Mouse (Mus musculus): ENCODE measurements around the gene Arhgap9. TPM values are rescaled to one million over a fixed set of nuclear protein-coding genes. Genes with fewer than 3 reads are reported as not detected.

Gene Arhgap9
- polyA plus RNA-seq, 1 experiment from 2014 or later = 2.6 TPM

DNA sequence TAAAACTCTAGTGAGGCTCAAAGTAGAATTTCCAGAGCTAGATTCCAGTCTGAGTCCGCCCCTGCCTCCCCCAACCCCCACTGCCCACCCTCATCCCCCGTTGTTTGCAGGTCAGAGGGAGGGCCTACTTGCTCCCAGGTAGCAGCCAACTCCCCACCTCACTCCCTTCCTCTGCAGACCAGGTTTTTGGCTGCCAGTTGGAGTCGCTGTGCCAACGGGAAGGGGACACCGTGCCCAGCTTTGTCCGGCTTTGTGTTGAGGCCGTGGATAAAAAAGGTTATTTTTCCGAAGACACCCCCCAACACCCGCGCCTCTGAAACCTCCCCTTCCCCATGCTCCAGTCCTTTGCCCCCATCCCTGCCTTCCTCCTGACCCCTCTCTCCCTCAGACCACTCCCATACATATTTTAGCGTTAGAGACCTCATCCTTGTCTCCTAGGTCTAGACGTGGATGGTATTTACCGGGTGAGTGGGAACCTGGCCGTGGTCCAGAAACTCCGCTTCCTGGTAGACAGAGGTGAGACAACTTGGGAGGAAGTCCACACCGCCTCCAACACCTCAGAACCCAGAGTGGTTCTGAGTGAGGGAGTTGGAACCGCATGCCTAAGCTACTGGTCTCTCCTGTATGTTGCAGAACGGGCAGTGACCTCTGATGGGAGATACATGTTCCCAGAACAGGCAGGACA is 5.8 kb downstream of the Arhgap9 start:
- 56% methylated on average over 18 of the region's 18 CpGs for WGBS
- Histone ChIP-seq H3K36me3 (ENCODE audit: insufficient read depth, low read length) (peaks cover 18% of the 10 kb centered on the region; the same call in 1 of the 2 replicates), H3K4me3 (ENCODE audit: low read length) (no peak overlapping the region), H3K27me3 (ENCODE audit: insufficient read depth, low read length) (peaks cover 52% of the 10 kb centered on the region), H3K4me1 (ENCODE audit: insufficient read depth, low read length) (peaks cover 17% of the 10 kb centered on the region), H3K27ac (ENCODE audit: low read length) (no peak overlapping the region), H3K9me3 (ENCODE audit: low read length) (0 out of 2 replicates have a peak, but pooled peaks cover 4% of the 10 kb centered on the region), H3K4me2 (replicated peaks; ENCODE audit: low read depth, low read length) (no peak overlapping the region), H3K9ac (replicated peaks; ENCODE audit: low read length) (no peak overlapping the region)
- ATAC-seq (ENCODE audit: low FRiP score, low TSS enrichment) = no peak

DNA sequence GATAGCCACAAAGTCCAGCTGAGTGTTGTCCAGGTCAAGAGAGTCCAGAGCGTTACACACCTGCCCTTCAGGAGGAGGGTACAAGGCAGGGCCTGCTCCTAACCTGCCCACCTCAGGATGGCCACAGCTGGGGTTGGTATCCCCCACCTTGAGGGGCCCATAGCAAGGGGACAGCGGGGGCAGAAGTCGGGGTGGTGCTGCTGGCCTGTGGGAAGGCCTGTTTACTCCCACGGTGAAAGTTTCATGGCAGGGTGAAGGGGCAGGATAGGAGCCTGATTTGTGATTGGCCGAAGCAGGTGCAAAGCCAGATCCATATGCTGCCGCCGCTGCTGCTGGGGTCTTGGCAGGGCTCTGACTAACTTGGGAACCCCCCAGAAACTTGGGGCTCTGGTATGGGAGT is 8.4 kb downstream of the Arhgap9 start:
- Histone ChIP-seq H3K27ac (ENCODE audit: low read length) (no peak overlapping the region), H3K9me3 (ENCODE audit: low read length) (0 out of 2 replicates have a peak, but pooled peaks cover 4% of the 10 kb centered on the region), H3K9ac (replicated peaks; ENCODE audit: low read length) (no peak overlapping the region), H3K27me3 (ENCODE audit: insufficient read depth, low read length) (peaks cover 40% of the 10 kb centered on the region), H3K4me3 (ENCODE audit: low read length) (no peak overlapping the region), H3K4me2 (replicated peaks; ENCODE audit: low read depth, low read length) (no peak overlapping the region), H3K36me3 (ENCODE audit: insufficient read depth, low read length) (peaks cover 23% of the 10 kb centered on the region; the same call in 1 of the 2 replicates), H3K4me1 (ENCODE audit: insufficient read depth, low read length) (peaks cover 17% of the 10 kb centered on the region)
- ATAC-seq (ENCODE audit: low FRiP score, low TSS enrichment) = no peak
- 73% methylated on average over 7 of the region's 7 CpGs for WGBS

GRCm38 (mm10) chr10:127332211-127332874 is 10.6 kb downstream of the Arhgap9 start:
- WGBS = 35% methylated on average over 29 of the region's 31 CpGs
- ATAC-seq (ENCODE audit: low FRiP score, low TSS enrichment) = no peak
- Histone ChIP-seq H3K9me3 (ENCODE audit: low read length) (no peaks in the 10 kb centered on the region), H3K27me3 (ENCODE audit: insufficient read depth, low read length) (peaks cover 19% of the 10 kb centered on the region), H3K4me3 (ENCODE audit: low read length) (peak overlapping the region; percentile 12), H3K4me2 (replicated peaks; ENCODE audit: low read depth, low read length) (peak overlapping the region; percentile 17), H3K36me3 (ENCODE audit: insufficient read depth, low read length) (peaks cover 37% of the 10 kb centered on the region), H3K9ac (replicated peaks; ENCODE audit: low read length) (no peak overlapping the region), H3K27ac (ENCODE audit: low read length) (no peak overlapping the region), H3K4me1 (ENCODE audit: insufficient read depth, low read length) (no peaks in the 10 kb centered on the region)

GRCm38 (mm10) chr10:127333152-127333551 is 11.4 kb downstream of the Arhgap9 start:
- 72% methylated on average over 5 of the region's 5 CpGs for WGBS
- H3K9ac ChIP-seq (replicated peaks; ENCODE audit: low read length) = no peak overlapping the region
- H3K9me3 ChIP-seq (ENCODE audit: low read length) = no peaks in the 10 kb centered on the region
- H3K4me2 ChIP-seq (replicated peaks; ENCODE audit: low read depth, low read length) = no peak overlapping the region
- no peak overlapping the region for H3K4me3 ChIP-seq (ENCODE audit: low read length)
- peaks cover 37% of the 10 kb centered on the region for H3K36me3 ChIP-seq (ENCODE audit: insufficient read depth, low read length)
- H3K27ac ChIP-seq (ENCODE audit: low read length) = no peak overlapping the region
- no peaks in the 10 kb centered on the region for H3K4me1 ChIP-seq (ENCODE audit: insufficient read depth, low read length)
- no peak for ATAC-seq (ENCODE audit: low FRiP score, low TSS enrichment)
- H3K27me3 ChIP-seq (ENCODE audit: insufficient read depth, low read length) = peaks cover 11% of the 10 kb centered on the region

- H3K4me3 ChIP-seq (ENCODE audit: low read length) = no peak overlapping the region
- WGBS = 68% methylated on average over 1 of the region's 1 CpGs
- H3K4me1 ChIP-seq (ENCODE audit: insufficient read depth, low read length) = peaks cover 10% of the 10 kb centered on the region
- H3K9me3 ChIP-seq (ENCODE audit: low read length) = no peaks in the 10 kb centered on the region
- no peak for ATAC-seq (ENCODE audit: low FRiP score, low TSS enrichment)
- no peak overlapping the region for H3K27ac ChIP-seq (ENCODE audit: low read length)
- peaks cover 35% of the 10 kb centered on the region for H3K36me3 ChIP-seq (ENCODE audit: insufficient read depth, low read length)
- no peak overlapping the region for H3K4me2 ChIP-seq (replicated peaks; ENCODE audit: low read depth, low read length)
- no peaks in the 10 kb centered on the region; the same call in 1 of the 2 replicates for H3K27me3 ChIP-seq (ENCODE audit: insufficient read depth, low read length)
- H3K9ac ChIP-seq (replicated peaks; ENCODE audit: low read length) = no peak overlapping the region
Observed at GRCm38 (mm10) chr10:127335271-127335670, 13.5 kb downstream of the Arhgap9 start.

DNA sequence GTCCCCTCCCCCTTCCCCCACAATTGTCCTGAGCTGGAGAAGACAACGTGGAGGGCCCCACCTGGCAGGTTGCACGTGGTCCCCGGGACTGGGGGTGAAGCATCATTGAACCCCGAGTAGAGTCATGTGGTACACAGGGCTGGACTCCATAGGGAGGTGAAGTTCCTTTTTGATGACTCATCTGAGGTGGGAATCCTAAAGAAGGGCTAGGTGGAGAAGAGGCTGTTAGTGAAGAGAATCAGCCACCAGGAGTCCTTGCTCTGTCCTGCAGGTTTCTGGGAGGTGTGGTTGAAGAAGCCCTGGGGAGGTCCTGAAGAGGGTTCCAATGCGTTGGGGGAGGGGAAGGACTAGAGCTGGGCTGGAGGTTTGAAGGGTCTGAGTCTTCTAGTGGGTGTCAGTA is 15.2 kb downstream of the Arhgap9 start:
- 63% methylated on average over 5 of the region's 5 CpGs for WGBS
- ATAC-seq (ENCODE audit: low FRiP score, low TSS enrichment) = no peak
- Histone ChIP-seq H3K36me3 (ENCODE audit: insufficient read depth, low read length) (peaks cover 24% of the 10 kb centered on the region), H3K27ac (ENCODE audit: low read length) (no peak overlapping the region), H3K9me3 (ENCODE audit: low read length) (no peaks in the 10 kb centered on the region), H3K27me3 (ENCODE audit: insufficient read depth, low read length) (no peaks in the 10 kb centered on the region; the same call in 1 of the 2 replicates), H3K4me1 (ENCODE audit: insufficient read depth, low read length) (peaks cover 19% of the 10 kb centered on the region), H3K9ac (replicated peaks; ENCODE audit: low read length) (no peak overlapping the region), H3K4me3 (ENCODE audit: low read length) (no peak overlapping the region), H3K4me2 (replicated peaks; ENCODE audit: low read depth, low read length) (no peak overlapping the region)

- H3K4me2 ChIP-seq (replicated peaks; ENCODE audit: low read depth, low read length) = no peak overlapping the region
- no peak overlapping the region for H3K4me3 ChIP-seq (ENCODE audit: low read length)
- 85% methylated on average over 6 of the region's 6 CpGs for whole genome bisulfite sequencing
- no peak overlapping the region for H3K27ac ChIP-seq (ENCODE audit: low read length)
- no peak overlapping the region for H3K9ac ChIP-seq (replicated peaks; ENCODE audit: low read length)
- peaks cover 19% of the 10 kb centered on the region for H3K36me3 ChIP-seq (ENCODE audit: insufficient read depth, low read length)
- peaks cover 26% of the 10 kb centered on the region for H3K4me1 ChIP-seq (ENCODE audit: insufficient read depth, low read length)
- ATAC-seq (ENCODE audit: low FRiP score, low TSS enrichment) = no peak
- H3K9me3 ChIP-seq (ENCODE audit: low read length) = no peaks in the 10 kb centered on the region
- H3K27me3 ChIP-seq (ENCODE audit: insufficient read depth, low read length) = no peaks in the 10 kb centered on the region; the same call in 1 of the 2 replicates
Observed at GRCm38 (mm10) chr10:127337536-127338099, 15.9 kb downstream of the Arhgap9 start.

DNA sequence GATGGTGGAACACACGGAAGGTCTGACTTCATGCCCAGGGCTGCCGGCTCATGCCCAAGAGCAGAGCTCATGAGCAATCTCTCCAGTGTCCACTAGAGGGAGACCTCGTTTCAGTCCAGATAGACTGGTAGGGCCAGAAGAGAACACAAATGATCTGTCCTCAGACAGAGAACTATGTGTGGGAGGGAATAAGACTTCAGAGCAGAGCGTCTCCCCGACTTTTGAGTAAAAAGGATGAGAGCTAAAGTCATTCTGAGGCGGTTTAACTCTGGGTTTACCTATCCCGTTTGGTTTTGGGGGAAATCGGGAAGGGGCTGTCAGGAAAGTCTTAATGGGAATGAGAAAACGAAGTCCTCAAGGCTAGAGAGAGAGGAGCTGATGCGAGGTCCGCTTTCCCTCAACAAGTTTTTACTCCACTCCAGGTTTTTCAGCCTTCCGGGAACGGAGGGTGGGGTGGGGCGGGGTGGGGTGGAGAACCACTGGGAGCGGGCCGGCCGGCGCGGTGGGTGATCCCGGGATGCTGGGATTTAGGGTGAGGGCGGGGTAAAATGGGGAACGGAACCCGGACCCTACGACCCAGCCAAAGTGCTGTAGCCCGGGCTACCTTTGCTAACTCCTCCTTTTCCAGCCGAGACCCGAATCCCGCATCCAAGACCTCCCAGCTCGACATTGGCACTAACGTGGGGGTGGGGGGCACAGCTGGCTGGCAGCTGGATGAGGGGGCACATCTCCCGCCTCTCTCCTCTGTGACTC is 17.3 kb downstream of the Arhgap9 start:
- Histone ChIP-seq H3K9me3 (ENCODE audit: low read length) (no peaks in the 10 kb centered on the region), H3K27me3 (ENCODE audit: insufficient read depth, low read length) (no peaks in the 10 kb centered on the region; the same call in 1 of the 2 replicates), H3K9ac (replicated peaks; ENCODE audit: low read length) (peak overlapping the region; percentile 71), H3K27ac (ENCODE audit: low read length) (peak overlapping the region; percentile 94), H3K4me2 (replicated peaks; ENCODE audit: low read depth, low read length) (peak overlapping the region; percentile 99), H3K36me3 (ENCODE audit: insufficient read depth, low read length) (peaks cover 18% of the 10 kb centered on the region), H3K4me1 (ENCODE audit: insufficient read depth, low read length) (peaks cover 26% of the 10 kb centered on the region), H3K4me3 (ENCODE audit: low read length) (peak overlapping the region; percentile 62)
- ATAC-seq (ENCODE audit: low FRiP score, low TSS enrichment) = peak; percentile 78
- under 1% methylated on average over 31 of the region's 31 CpGs for WGBS

- WGBS = 1% methylated on average over 40 of the region's 42 CpGs
- Histone ChIP-seq H3K36me3 (ENCODE audit: insufficient read depth, low read length) (peaks cover 14% of the 10 kb centered on the region), H3K9ac (replicated peaks; ENCODE audit: low read length) (peak overlapping the region; percentile 71), H3K4me3 (ENCODE audit: low read length) (peak overlapping the region; percentile 62), H3K4me1 (ENCODE audit: insufficient read depth, low read length) (peaks cover 26% of the 10 kb centered on the region), H3K4me2 (replicated peaks; ENCODE audit: low read depth, low read length) (peak overlapping the region; percentile 99), H3K27ac (ENCODE audit: low read length) (peak overlapping the region; percentile 94), H3K9me3 (ENCODE audit: low read length) (no peaks in the 10 kb centered on the region), H3K27me3 (ENCODE audit: insufficient read depth, low read length) (no peaks in the 10 kb centered on the region; the same call in 1 of the 2 replicates)
- ATAC-seq (ENCODE audit: low FRiP score, low TSS enrichment) = peak; percentile 26
Observed at GRCm38 (mm10) chr10:127339683-127340576, 18.2 kb downstream of the Arhgap9 start.

All from kidney, embryonic 16.5 days (tissue).